Mouse (Mus musculus) embryo, embryonic 11 days (tissue): ENCODE results near the gene C1galt1.

Experiments
- DNase-seq: peaks from one replicate; pipeline ENCODE4 v3.0.0-alpha.2; 2015

Gene C1galt1

GRCm38 (mm10) chr6:7844802-7845679, at the start of gene C1galt1:
TSS of gene C1galt1 (plus strand) at chr6:7844842.
- peak; percentile 61 for DNase-seq

GRCm38 (mm10) chr6:7799969-7800368, 44.7 kb upstream of the C1galt1 start:
- no peak for DNase-seq

GRCm38 (mm10) chr6:7803765-7804542, 40.7 kb upstream of the C1galt1 start:
- DNase-seq = no peak

GRCm38 (mm10) chr6:7814146-7814545, 30.5 kb upstream of the C1galt1 start:
- DNase-seq = no peak

GRCm38 (mm10) chr6:7816233-7816632, 28.4 kb upstream of the C1galt1 start:
- DNase-seq = no peak

GRCm38 (mm10) chr6:7822688-7823087, 22.0 kb upstream of the C1galt1 start:
- no peak for DNase-seq

GRCm38 (mm10) chr6:7830793-7831192, 13.8 kb upstream of the C1galt1 start:
- no peak for DNase-seq

GRCm38 (mm10) chr6:7832564-7833175, 12.0 kb upstream of the C1galt1 start:
- no peak for DNase-seq

- no peak for DNase-seq
These were observed 773 bp upstream of the C1galt1 start for GRCm38 (mm10) chr6:7843726-7844411.

- DNase-seq = peak; percentile 97
These were observed 235 bp upstream of the C1galt1 start for GRCm38 (mm10) chr6:7844412-7844801.

- DNase-seq = peak; percentile 22
These were observed 1.0 kb downstream of the C1galt1 start for GRCm38 (mm10) chr6:7845680-7846017.

- no peak for DNase-seq
These were observed 2.2 kb downstream of the C1galt1 start for GRCm38 (mm10) chr6:7846726-7847439.

GRCm38 (mm10) chr6:7847890-7848508, 3.4 kb downstream of the C1galt1 start:
- DNase-seq = no peak

GRCm38 (mm10) chr6:7848714-7849113, 4.1 kb downstream of the C1galt1 start:
- DNase-seq = no peak

GRCm38 (mm10) chr6:7851036-7851435, 6.4 kb downstream of the C1galt1 start:
- DNase-seq = no peak

GRCm38 (mm10) chr6:7852919-7853318, 8.3 kb downstream of the C1galt1 start:
- DNase-seq = no peak

- DNase-seq = no peak
These were observed 8.8 kb downstream of the C1galt1 start for GRCm38 (mm10) chr6:7853461-7853860.

- DNase-seq = no peak
These were observed 12.1 kb downstream of the C1galt1 start for GRCm38 (mm10) chr6:7856682-7857290.

- no peak for DNase-seq
These were observed 13.0 kb downstream of the C1galt1 start for GRCm38 (mm10) chr6:7857356-7858247.

- no peak for DNase-seq
These were observed 13.9 kb downstream of the C1galt1 start for GRCm38 (mm10) chr6:7858586-7858985.
